Mouse (Mus musculus) lung, adult 2 months (tissue): Measurements from ENCODE around the gene Shroom3. TPM values are rescaled to one million over a fixed set of nuclear protein-coding genes. Genes with fewer than 3 reads are reported as not detected.
"Not testable (repeated sequence)": the region's sequence is repeated elsewhere in the genome, so short reads cannot be mapped to it uniquely, and the experiment has no call there.

ENCODE experiments used
- DNase-seq: peaks from one replicate; pipeline ENCODE4 v3.0.0; 2022
- H3K4me1 ChIP-seq: fragments of 200-500 bp; 2 replicates; pipeline ENCODE4 v1.6.1; 2011; ENCODE audit warnings: low read length; ENCODE audit not compliant: control insufficient read depth, insufficient read depth
- H3K4me3 ChIP-seq: fragments of 200-500 bp; replicated peaks from 2 replicates; pipeline ENCODE3; 2011; ENCODE audit warnings: low read depth, mild to moderate bottlenecking, control low read depth, low read length; ENCODE audit errors: extremely low read depth
- CTCF ChIP-seq: fragments of 200-500 bp; IDR thresholded peaks from 2 replicates; pipeline ENCODE4 v1.5.1; 2011; ENCODE audit warnings: mild to moderate bottlenecking, low read length, control low read depth; ENCODE audit not compliant: insufficient read depth
- POLR2A ChIP-seq: fragments of 200-500 bp; IDR thresholded peaks from 2 replicates; pipeline ENCODE4 v1.6.1; 2011; ENCODE audit warnings: low read depth, mild to moderate bottlenecking, control low read depth, low read length, borderline replicate concordance; ENCODE audit errors: extremely low read depth
- WGBS: fragments of 180-500 bp; shearing (Covaris S2); methylation state at CpG from one replicate; pipeline ENCODE4 v1.1.7; 2018; 5-methylcytosine and 5-hydroxymethylcytosine counted together
- polyA plus RNA-seq: library from polyadenylated mRNA; depleted of rRNA; stranded (reverse); fragments of >200 nt; gene quantifications from 2 replicates; pipeline ENCODE4 v1.2.3, GENCODE M21; 2012

Gene Shroom3
- polyA plus RNA-seq, 1 experiment: 63.6 TPM

DNA sequence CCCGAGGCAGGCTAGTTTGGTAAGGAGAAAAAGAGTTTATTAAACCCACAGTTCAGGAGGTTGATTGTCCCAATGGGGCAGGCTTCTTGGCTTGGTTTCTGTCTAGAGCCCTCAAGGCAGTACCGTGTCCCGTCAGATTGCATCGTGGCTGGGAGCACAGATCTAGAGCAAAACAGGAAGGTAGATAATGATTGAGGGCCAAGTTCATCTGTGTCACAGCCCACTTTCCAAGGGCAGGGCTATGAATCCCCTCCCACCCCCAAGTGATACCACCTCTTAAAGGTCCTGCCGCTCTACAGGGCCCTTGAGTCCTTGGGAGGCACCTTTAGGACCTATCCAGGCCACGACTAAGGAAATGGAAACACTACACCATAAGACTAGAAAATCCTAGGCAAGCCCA is 234.5 kb downstream of the Shroom3 start:
- WGBS: 47% methylated on average over 6 of the region's 6 CpGs
- TF ChIP-seq CTCF (no peak), POLR2A (no peak)
- DNase-seq: no peak
- no peak overlapping the region for H3K4me3 ChIP-seq
- peaks cover 19% of the 10 kb centered on the region for H3K4me1 ChIP-seq

DNA sequence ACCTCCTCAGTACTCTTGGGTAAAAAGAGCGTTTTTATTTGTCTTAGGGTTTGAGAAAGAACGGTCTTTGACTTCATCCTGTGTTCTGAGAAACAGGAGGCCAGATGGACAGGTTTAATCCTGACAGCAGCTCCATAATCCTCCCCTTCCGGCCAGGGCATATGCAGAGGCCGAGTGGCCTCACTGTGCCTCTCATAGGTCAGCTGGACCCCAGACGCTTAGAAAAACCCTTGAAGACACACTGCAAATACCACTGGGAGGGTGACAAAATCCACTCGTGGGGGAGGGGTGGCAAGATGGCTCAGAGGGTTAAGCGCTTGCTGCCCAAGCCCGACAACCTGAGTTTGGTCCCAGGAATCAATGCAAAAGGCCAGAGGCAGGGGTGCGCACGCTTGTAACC is 234.9 kb downstream of the Shroom3 start:
- WGBS: 56% methylated on average over 10 of the region's 10 CpGs
- H3K4me3 ChIP-seq: no peak overlapping the region

DNA sequence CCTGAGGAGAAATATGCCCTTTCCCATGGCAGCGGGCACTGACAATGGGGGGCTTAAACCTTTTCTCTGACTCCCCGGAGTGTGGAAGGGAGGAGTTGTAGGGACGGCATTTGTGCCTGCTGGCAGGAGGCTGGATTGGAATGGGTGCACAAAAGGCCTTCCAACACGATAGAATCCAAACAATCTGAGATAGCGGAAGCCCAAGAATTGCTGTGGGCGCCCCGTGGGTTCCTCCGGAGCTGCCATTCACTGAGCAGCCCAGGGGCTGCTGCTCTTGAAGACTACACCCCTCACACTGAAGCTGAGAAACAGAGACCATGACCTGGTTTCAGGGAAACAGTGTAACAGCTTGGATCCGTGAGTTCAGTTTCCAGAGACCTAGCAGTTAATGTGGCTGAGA is 235.6 kb downstream of the Shroom3 start:
- WGBS: 30% methylated on average over 9 of the region's 9 CpGs
- no peak for DNase-seq
- TF ChIP-seq POLR2A: no peak
- no peak for TF ChIP-seq CTCF
- peaks cover 18% of the 10 kb centered on the region for H3K4me1 ChIP-seq
- no peak overlapping the region for H3K4me3 ChIP-seq

More for the DNA sequence above, 234.9 kb downstream of the Shroom3 start:
- TF ChIP-seq CTCF (no peak), POLR2A (no peak)
- DNase-seq: no peak
- peaks cover 18% of the 10 kb centered on the region for H3K4me1 ChIP-seq

DNA sequence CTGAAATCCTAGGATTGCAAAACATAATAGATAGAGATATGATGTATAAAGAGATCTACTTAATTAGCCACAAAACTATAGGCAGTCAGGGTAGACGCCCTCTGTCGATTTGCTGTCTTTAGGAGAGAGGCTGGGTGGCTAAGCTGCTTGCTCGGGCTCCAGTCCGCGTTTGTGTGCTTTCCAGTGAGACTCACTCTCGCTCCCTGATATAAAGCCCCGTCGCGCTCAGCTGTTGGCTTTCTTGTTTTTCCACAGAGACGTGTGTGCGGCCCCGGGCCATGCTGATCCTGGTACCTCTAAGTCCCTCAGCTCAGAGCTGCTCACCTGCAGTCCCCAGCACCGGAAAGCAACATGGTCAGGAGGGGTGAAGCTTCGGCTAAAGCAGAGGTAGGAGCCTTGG is 236.2 kb downstream of the Shroom3 start:
- TF ChIP-seq CTCF: no peak
- no peak for DNase-seq
- Histone ChIP-seq H3K4me3 (no peak overlapping the region), H3K4me1 (peaks cover 19% of the 10 kb centered on the region)
- WGBS: 77% methylated on average over 14 of the region's 14 CpGs

DNA sequence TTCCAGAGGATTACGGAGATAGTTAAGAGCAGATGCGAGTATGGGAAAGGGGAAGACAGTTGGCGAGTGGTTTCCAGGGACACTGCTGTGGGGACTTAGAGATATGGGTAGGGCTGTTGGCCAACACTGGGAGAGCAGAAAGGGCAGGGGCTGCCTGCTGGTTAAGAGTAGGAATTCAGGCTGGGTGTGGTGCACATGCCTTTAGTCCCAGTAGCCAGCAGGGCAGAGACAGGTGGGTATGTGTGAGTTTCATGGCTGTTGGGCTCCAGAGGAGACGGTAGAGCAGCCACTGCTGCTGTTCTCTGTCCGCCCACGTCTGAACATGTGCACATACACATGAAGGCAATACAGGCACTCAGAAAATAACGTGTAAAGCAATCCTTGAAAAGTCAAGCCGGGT is 237.7 kb downstream of the Shroom3 start:
- Histone ChIP-seq H3K4me3 (no peak overlapping the region), H3K4me1 (peaks cover 25% of the 10 kb centered on the region)
- WGBS: 84% methylated on average over 8 of the region's 8 CpGs
- DNase-seq: no peak
- TF ChIP-seq CTCF (no peak), POLR2A (no peak)

DNA sequence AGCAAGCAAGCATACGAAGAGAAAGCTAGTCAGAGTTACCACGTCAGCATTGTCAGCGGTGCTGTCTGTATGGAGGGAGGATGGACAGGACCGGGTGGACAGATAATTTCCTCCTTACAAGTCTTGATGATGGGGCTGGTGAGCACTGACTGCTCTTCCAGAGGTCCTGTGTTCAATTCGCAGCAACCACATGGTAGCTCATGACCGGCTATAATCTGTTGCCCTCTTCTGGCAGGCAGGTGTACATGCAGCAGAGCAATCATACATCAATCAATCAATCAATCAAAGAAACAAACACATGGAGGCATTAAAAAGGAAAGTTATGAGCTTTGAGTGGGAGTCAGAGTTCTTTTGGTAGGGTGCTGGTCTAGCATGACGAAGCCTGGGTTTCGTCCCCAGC is 238.5 kb downstream of the Shroom3 start:
- no peak overlapping the region for H3K4me3 ChIP-seq
- TF ChIP-seq POLR2A: no peak
- TF ChIP-seq CTCF: peak; percentile 56
- WGBS: 87% methylated on average over 8 of the region's 8 CpGs
- H3K4me1 ChIP-seq: peaks cover 22% of the 10 kb centered on the region
- no peak for DNase-seq

DNA sequence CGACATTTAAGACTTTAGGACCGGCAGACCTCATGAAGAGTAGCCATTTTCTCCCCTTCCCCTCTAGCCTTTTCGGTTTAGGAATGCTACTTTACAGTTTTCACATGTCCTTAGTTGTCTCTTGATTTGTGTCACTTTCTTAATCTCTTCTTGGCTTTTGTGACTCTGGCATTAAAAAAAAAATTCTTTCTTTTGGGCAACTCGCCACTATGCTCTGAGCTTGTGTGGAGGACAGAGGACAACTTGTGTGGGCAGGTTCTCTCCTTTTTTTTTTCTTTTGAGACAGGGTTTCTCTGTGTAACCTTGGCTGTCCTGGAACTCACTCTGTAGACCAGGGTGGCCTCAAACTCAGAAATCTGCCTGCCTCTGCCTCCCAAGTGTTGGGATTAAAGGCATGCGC is 239.7 kb downstream of the Shroom3 start:
- WGBS: 85% methylated on average over 5 of the region's 5 CpGs
- H3K4me3 ChIP-seq, DNase-seq: not testable (repeated sequence)
- peaks cover 23% of the 10 kb centered on the region for H3K4me1 ChIP-seq

DNA sequence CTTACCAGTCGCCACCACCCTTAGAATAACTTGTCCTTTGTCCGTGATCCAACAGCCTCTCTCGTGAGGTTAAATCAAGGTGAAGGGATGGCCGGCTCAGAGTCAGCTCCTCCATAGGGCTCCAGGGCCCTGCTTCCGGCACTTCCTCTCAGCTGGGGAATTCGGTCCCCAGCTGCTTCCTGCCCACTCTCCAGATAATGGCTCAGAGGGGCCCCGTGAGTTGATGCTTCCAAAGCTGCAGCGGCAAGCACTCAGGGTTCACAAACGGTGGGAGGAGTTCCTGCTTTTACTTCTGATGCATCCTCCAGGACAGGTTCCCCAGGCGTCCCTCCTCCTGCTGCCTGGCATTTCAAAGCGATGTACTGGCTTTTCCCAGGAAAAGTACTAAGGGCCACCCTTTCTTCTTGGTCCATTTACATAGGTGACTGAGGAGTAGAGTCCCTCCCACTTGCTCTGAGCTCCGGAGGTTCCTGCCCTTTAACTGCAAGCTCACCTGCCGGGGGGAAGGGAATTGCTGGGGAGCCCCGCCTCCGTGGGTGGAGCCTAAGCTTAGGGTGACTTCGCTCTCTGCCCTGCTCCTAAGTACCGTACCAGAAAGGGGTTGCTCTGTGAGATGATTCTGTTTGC is 241.7 kb downstream of the Shroom3 start:
- peak; percentile 73 for DNase-seq
- TF ChIP-seq CTCF: no peak
- TF ChIP-seq POLR2A: no peak
- peaks cover 13% of the 10 kb centered on the region for H3K4me1 ChIP-seq
- WGBS: 16% methylated on average over 17 of the region's 17 CpGs
- H3K4me3 ChIP-seq: no peak overlapping the region

DNA sequence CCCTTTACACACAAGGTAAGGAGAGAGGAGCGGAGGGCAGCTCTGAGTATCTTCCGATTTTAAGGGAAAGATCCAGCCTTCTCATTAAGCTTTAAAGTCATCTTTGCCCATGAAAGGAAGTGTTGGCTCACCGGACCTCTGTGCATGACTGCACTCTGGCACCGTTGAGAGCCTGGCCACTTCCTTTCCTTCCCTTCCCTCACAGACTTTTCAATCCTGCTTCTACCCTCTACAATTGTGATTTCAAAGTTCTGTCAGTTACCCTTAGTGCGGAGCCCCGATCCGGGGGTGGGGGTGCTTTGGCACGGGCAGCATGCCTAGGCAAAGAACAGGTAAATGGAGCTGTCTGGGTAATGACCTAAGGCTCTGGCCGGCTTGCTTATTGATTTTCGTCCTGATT is 244.4 kb downstream of the Shroom3 start:
- WGBS: 52% methylated on average over 10 of the region's 10 CpGs
- no peak overlapping the region for H3K4me3 ChIP-seq
- no peak for DNase-seq
- peaks cover 22% of the 10 kb centered on the region for H3K4me1 ChIP-seq
- TF ChIP-seq POLR2A: no peak
- no peak for TF ChIP-seq CTCF

DNA sequence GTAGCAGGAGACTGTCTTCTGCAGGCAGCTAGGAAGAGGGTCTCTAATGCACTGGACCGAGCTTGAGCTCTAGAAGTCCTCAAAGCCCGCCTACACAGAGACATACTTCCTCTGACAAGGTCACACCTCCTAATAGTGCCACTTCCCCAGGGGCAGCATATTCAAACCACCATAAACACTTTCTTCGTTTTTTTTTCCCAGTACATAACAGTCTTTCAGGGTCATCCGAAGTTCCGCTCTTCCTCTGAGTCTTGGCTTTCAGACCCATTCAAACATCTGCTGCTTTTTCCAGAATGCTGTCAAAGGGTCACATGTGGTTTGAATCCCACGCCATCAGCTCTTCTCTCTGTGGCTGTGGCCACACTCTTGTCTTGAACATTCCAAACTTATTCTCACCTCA is 247.3 kb downstream of the Shroom3 start:
- Histone ChIP-seq H3K4me1 (peaks cover 18% of the 10 kb centered on the region), H3K4me3 (no peak overlapping the region)
- WGBS: 52% methylated on average over 6 of the region's 6 CpGs
- no peak for TF ChIP-seq CTCF
- no peak for DNase-seq

DNA sequence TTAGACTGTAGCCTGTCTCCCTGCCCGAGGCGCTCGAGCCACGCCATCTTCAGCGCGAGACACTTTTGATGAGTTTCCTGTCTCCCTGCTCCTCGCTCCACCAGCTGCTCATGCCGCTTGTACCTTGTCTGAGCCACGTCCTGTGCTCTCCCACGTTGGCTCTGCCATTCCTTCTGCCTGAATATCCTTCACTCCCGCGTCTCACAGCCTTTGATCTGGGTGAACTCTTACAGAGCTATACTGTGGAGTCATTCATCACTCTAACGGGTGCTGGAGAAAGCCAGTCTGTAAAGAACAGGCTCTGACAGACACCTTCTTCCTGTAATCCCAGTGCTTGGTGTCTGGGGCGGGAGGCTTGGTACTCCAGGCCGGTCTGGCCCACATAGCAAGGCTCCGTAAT is 248.1 kb downstream of the Shroom3 start:
- H3K4me1 ChIP-seq: peaks cover 24% of the 10 kb centered on the region
- 46% methylated on average over 16 of the region's 16 CpGs for WGBS

More for the DNA sequence above, 248.1 kb downstream of the Shroom3 start:
- TF ChIP-seq POLR2A (no peak), CTCF (no peak)
- no peak overlapping the region for H3K4me3 ChIP-seq
- no peak for DNase-seq
